Mouse (Mus musculus): ENCODE measurements around the gene Ly6g5b.
A peak's percentile ranks its signal among the peaks of the same experiment; 100 is the strongest.

DNA sequence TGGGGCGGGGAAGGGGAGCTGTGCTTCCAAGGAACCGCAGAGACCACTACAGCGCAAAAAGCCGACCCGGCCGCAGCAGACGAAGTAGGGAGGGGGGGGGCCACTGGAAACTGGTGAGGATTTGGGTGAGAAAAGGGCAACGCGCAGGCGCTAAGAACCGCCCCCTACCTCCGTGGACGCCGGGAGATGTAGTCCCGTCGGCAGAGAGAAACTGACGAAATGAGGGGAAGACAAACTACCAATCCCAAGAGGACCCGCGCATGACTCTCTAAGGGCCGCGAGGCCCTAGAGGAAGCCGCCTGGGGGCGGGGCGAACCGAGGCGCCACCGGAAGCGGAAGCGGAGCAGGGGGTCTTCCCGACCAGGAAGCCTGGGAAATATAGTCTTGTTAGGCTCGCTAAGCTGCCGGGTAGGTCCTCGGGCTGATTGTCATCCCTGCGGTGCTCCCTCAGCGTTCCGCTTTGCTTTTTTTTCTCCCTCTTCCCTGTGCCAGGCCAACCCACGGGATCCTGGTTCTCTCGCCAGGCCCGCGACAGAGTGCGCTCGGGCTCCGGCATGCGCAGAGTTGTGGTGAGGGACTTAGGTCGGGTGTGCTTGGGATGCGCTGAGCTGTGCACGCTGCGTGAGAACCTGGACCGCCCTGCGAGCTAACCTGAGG, 6.0 kb upstream of the Ly6g5b start, which contains the start of gene Gpank1:
- TF ChIP-seq FOSL1 (IDR thresholded peaks at IDR 0.05; ENCODE audit: insufficient read depth, low read length, poor library complexity, severe bottlenecking) (no peak), MYOG (IDR thresholded peaks at IDR 0.05; ENCODE audit: control insufficient read depth, extremely low read depth, insufficient read length) (no peak), USF1 (IDR thresholded peaks at IDR 0.05; ENCODE audit: low read depth) (no peak), CTCF (IDR thresholded peaks at IDR 0.05; ENCODE audit: control insufficient read depth, insufficient read depth, insufficient read length) (no peak), MAX (IDR thresholded peaks at IDR 0.05) (peak; percentile 11)

Measured in C2C12 (cell line).